Mouse (Mus musculus) testis, adult 2 months (tissue): Measurements from ENCODE around the gene Heatr5b. TPM values are rescaled to one million over a fixed set of nuclear protein-coding genes. Genes with fewer than 3 reads are reported as not detected.

Experiments
- H3K27ac ChIP-seq: fragments of 200-500 bp; 2 replicates; pipeline ENCODE4 v1.5.1; 2012; ENCODE audit warnings: low read depth, low read length; ENCODE audit not compliant: control insufficient read depth, insufficient read depth
- H3K27me3 ChIP-seq: fragments of 200-500 bp; 2 replicates; pipeline ENCODE4 v1.6.1; 2012; ENCODE audit warnings: mild to moderate bottlenecking, low read length, moderate library complexity; ENCODE audit not compliant: control insufficient read depth, insufficient read depth
- H3K36me3 ChIP-seq: fragments of 200-500 bp; 2 replicates; pipeline ENCODE4 v1.6.1; 2012; ENCODE audit warnings: mild to moderate bottlenecking, low read length; ENCODE audit not compliant: control insufficient read depth, insufficient read depth
- H3K4me1 ChIP-seq: fragments of 200-500 bp; 2 replicates; pipeline ENCODE4 v1.6.1; 2012; ENCODE audit warnings: low read length; ENCODE audit not compliant: control insufficient read depth, insufficient read depth
- H3K4me3 ChIP-seq: fragments of 200-500 bp; 2 replicates; pipeline ENCODE4 v1.5.1; 2012; ENCODE audit warnings: low read depth, mild to moderate bottlenecking, low read length, moderate library complexity, mixed read lengths; ENCODE audit not compliant: control insufficient read depth
- CTCF ChIP-seq: fragments of 200-500 bp; IDR thresholded peaks from 2 replicates; pipeline ENCODE4 v1.5.1; 2012; ENCODE audit warnings: low read depth, mild to moderate bottlenecking, inconsistent platforms, low read length, moderate library complexity; ENCODE audit not compliant: control insufficient read depth, insufficient read depth, insufficient replicate concordance
- POLR2A ChIP-seq: fragments of 200-500 bp; IDR thresholded peaks from 2 replicates; pipeline ENCODE4 v1.6.1; 2012; ENCODE audit warnings: low read depth, mild to moderate bottlenecking, inconsistent platforms, low read length, moderate library complexity; ENCODE audit not compliant: control insufficient read depth
- polyA plus RNA-seq: library from polyadenylated mRNA; depleted of rRNA; stranded (reverse); fragments of >200 nt; gene quantifications from 2 replicates; pipeline ENCODE4 v1.2.3, GENCODE M21; 2012

Gene Heatr5b
- polyA plus RNA-seq, 1 experiment, result 14.8 TPM

DNA sequence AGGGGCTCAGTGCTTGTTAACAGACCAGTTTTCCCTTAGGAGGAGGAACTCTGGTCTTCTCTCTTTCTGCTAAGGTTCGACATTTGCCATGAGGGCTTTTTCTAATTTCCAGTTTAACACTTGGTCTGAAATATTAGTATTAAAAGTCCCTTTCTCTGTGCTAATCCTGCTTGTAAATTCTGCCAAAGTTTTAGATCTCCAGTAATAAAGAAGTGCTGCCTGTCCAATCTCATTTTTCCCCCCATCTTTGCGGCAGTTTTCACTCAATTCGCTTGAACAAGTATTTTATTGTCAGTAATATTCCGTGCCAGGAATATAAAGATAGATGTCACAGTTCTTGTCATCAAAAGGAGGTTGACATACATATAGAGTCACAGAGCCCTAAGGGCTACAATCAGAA lies 98.1 kb downstream of the Heatr5b start, which contains the start of gene Strn:
Gene Strn, minus strand, starts transcription at position 101 of the 400 bp plus-strand sequence.
- Histone ChIP-seq H3K27ac (peak within 1 kb of the TSS; percentile 78), H3K27me3 (no peaks in the 10 kb centered on the region)
- no peak for TF ChIP-seq CTCF
- no peak for TF ChIP-seq POLR2A

DNA sequence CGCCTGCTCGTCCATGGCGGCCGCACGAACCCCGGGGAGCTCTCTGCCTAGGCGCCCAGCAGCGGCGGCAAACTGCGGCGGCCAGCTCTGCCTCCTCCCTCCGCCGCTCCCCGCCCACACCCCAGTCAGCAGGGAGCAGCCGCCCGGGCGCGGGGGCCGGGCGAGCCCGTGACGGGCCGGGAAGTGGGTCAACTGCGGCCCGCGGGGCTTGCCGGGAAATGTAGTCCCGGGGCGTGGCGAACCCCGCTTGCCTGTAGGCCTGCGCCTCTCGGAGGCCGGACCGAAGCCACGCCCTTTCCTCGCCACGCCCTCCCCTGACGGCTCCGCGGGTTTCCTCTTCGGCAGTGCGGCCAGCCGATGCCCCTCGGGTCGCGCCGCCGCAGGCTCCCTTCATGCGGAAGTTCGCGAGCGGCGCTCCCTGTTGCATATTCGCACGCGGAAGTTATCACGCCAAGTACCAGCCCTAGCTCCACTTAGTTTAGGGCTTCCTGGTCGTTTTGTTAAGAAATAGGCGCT lies 98.6 kb downstream of the Heatr5b start:
- TF ChIP-seq POLR2A (peak; percentile 80), CTCF (no peak)
- H3K4me3 ChIP-seq, result peak overlapping the region; percentile 95
- H3K27ac ChIP-seq, result peak overlapping the region; percentile 78
- no peaks in the 10 kb centered on the region for H3K27me3 ChIP-seq
- no peaks in the 10 kb centered on the region for H3K36me3 ChIP-seq
- H3K4me1 ChIP-seq, result peaks cover 7% of the 10 kb centered on the region

More for the DNA sequence above, 98.1 kb downstream of the Heatr5b start, which contains the start of gene Strn:
- Histone ChIP-seq H3K36me3 (no peaks in the 10 kb centered on the region), H3K4me3 (peak within 1 kb of the TSS; percentile 95), H3K4me1 (peaks cover 7% of the 10 kb centered on the region)

- Histone ChIP-seq H3K4me1 (peaks cover 7% of the 10 kb centered on the region), H3K27me3 (no peaks in the 10 kb centered on the region), H3K36me3 (no peaks in the 10 kb centered on the region), H3K4me3 (peak overlapping the region; percentile 95), H3K27ac (peak overlapping the region; percentile 74)
- no peak for TF ChIP-seq CTCF
- no peak for TF ChIP-seq POLR2A
These were observed 99.3 kb downstream of the Heatr5b start for GRCm38 (mm10) chr17:78735731-78736472.

DNA sequence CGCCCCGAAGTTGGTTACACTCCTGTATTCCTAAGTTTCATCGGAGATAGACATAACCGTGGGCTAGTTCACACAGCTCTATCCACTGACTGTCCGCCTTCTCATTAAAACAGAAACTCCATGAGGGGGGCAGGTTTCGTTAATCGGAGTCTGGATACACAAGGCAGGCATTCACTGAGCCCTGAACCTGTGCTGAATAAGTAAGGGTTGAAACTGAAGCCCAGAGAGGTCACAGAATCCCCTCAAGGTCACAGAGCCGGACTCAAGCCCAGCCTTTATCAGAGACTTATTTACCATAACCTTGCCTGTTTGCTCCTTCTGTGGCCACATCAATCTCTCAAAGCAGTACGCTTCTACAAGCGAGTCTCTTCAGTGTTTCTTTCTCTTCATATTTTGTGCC lies 100.4 kb downstream of the Heatr5b start:
- H3K4me1 ChIP-seq, result peaks cover 7% of the 10 kb centered on the region
- no peak overlapping the region; the same call in 1 of the 2 replicates for H3K4me3 ChIP-seq
- H3K27ac ChIP-seq, result no peak overlapping the region
- H3K36me3 ChIP-seq, result no peaks in the 10 kb centered on the region
- TF ChIP-seq CTCF (no peak), POLR2A (no peak)
- no peaks in the 10 kb centered on the region for H3K27me3 ChIP-seq

DNA sequence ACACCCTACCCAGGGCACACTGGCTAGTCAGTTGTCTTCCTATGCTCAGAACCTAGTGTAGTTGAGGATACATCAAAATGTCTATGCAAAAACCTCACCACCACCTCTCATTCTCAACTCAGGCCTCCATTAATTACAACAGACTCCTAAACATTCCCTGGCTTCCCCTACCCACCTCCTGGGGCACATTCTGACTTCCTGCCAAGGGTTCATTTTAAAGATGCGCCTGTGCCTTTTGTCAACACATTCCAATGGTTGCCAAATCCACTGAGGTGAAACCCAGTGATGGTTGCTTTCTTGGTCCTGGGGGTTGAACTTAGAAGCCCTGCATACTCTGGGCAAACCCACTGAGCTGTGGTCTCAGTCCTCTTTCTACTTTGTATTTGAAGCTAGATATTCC lies 103.1 kb downstream of the Heatr5b start:
- H3K4me3 ChIP-seq, result no peak overlapping the region
- H3K36me3 ChIP-seq, result no peaks in the 10 kb centered on the region
- H3K27me3 ChIP-seq, result no peaks in the 10 kb centered on the region
- peaks cover 7% of the 10 kb centered on the region for H3K4me1 ChIP-seq
- TF ChIP-seq CTCF (no peak), POLR2A (no peak)
- no peak overlapping the region for H3K27ac ChIP-seq

DNA sequence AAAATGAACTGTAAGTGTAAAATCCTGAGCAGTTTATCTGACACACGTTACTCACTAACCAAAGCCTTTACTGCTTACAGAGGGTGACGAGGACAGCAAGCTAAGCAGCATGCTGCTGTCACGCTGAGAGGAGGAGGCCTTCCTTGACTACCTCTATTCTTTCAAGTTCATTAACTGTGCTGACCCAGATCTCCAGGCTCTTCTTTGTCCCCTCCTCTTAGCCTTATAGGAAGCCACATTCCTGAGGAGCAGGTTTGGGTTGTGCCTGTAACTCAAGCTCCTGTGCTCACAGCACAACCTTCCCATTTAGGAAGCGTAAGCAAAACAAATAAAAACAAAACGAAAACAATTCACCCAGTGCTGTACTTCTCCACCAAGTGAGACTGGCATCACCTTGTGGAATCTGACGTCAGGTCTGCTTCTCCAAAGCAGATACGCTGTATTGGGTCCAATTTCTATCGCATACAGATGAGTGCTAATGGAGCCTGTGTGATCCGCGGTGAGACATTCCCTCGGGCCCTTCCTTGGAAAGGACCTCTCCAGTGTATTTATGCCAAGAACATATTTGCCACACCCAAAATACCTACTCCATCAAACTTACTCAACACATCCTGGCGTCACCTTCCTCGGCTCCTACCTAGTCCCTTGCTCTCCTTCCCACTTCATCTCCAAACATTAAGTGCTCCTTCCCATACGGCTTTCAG lies 108.3 kb downstream of the Heatr5b start:
- Histone ChIP-seq H3K27ac (no peak overlapping the region), H3K36me3 (no peaks in the 10 kb centered on the region), H3K4me1 (no peaks in the 10 kb centered on the region), H3K4me3 (no peak overlapping the region), H3K27me3 (no peaks in the 10 kb centered on the region)
- TF ChIP-seq CTCF (no peak), POLR2A (no peak)

- Histone ChIP-seq H3K27me3 (no peaks in the 10 kb centered on the region), H3K36me3 (no peaks in the 10 kb centered on the region), H3K27ac (no peak overlapping the region), H3K4me1 (no peaks in the 10 kb centered on the region), H3K4me3 (no peak overlapping the region)
- no peak for TF ChIP-seq POLR2A
- TF ChIP-seq CTCF, result no peak
These were observed 110.6 kb downstream of the Heatr5b start for GRCm38 (mm10) chr17:78724461-78725055.
